Mouse (Mus musculus): ENCODE measurements around the gene Gpx2.

DNA sequence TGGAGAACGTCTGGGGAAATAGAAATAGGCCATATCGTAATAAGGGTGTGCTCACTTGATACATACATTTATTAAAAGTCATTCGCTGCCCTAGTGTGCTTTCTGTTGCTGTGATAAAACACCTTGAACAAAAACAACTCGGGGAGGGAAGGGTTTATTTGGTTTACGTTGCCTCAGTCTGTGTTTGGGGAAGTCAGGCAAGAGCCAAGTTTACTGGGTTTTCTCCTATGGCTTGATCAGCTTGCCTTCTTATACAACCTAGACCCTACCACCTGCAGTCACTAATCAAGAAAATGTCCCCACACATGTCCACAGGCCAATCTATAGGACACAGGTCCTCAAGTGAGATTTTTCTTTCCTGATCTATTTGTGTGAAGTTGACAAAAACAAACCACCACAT, 23.8 kb downstream of the Gpx2 start:
- TF ChIP-seq CTCF (IDR thresholded peaks at IDR 0.05; ENCODE audit: control insufficient read depth, insufficient read depth, insufficient replicate concordance, low read depth, low read length) (no peak), POLR2A (IDR thresholded peaks at IDR 0.05; ENCODE audit: control insufficient read depth, low read depth, low read length) (no peak)
